Mouse (Mus musculus) MEL (cell line): ENCODE measurements around the gene Ccdc155.

ENCODE experiments used
- BHLHE40 ChIP-seq: IDR thresholded peaks from 2 replicates; pipeline ENCODE4 v1.6.1; 2012; ENCODE audit warnings: low read depth, mild to moderate bottlenecking, inconsistent platforms, low read length, improper control_type of control experiment, borderline replicate concordance
- CTCF ChIP-seq, 3 experiments: IDR thresholded peaks in 2 of 3; conservative IDR thresholded peaks in 1 of 3; 2 replicates each; pipeline ENCODE4 v1.5.1; 2011 to 2012; ENCODE audit warnings: low read length in 3 of 3, low read depth in 2 of 3, mild to moderate bottlenecking in 2 of 3, improper control_type of control experiment in 1 of 3, inconsistent platforms in 1 of 3, mixed read lengths in 1 of 3, moderate library complexity in 1 of 3; ENCODE audit not compliant: control insufficient read depth in 1 of 3, insufficient read depth in 1 of 3, poor library complexity in 1 of 3, severe bottlenecking in 1 of 3
- GABPA ChIP-seq: IDR thresholded peaks from 2 replicates; pipeline ENCODE4 v1.6.1; 2012; ENCODE audit warnings: low read depth, mild to moderate bottlenecking, inconsistent platforms, low read length, improper control_type of control experiment, moderate library complexity
- GATA1 ChIP-seq: IDR thresholded peaks from 2 replicates; pipeline ENCODE4 v1.6.1; 2011; ENCODE audit warnings: low read depth, low read length, improper control_type of control experiment
- HCFC1 ChIP-seq: IDR thresholded peaks from 2 replicates; pipeline ENCODE4 v1.6.1; 2012; ENCODE audit warnings: low read depth, mild to moderate bottlenecking, inconsistent platforms, low read length, improper control_type of control experiment, moderate library complexity
- JUND ChIP-seq: IDR thresholded peaks from 2 replicates; pipeline ENCODE4 v1.6.1; 2011; ENCODE audit warnings: low read depth, mild to moderate bottlenecking, improper control_type of control experiment, low read length
- MAFK ChIP-seq: IDR thresholded peaks from 2 replicates; pipeline ENCODE4 v1.6.1; 2011; ENCODE audit warnings: low read depth, mild to moderate bottlenecking, low read length, improper control_type of control experiment, borderline replicate concordance
- MAX ChIP-seq: IDR thresholded peaks from 2 replicates; pipeline ENCODE4 v1.6.1; 2011; ENCODE audit warnings: low read length, improper control_type of control experiment
- MYC ChIP-seq: IDR thresholded peaks from 2 replicates; pipeline ENCODE4 v1.6.1; 2011; ENCODE audit warnings: low read depth, mild to moderate bottlenecking, low read length, improper control_type of control experiment, moderate library complexity
- POLR2A ChIP-seq, 2 experiments: IDR thresholded peaks; 2 replicates each; pipeline ENCODE4 v1.6.1; 2011 to 2012; ENCODE audit warnings: low read length in 2 of 2, mild to moderate bottlenecking in 2 of 2, control low read depth in 1 of 2, improper control_type of control experiment in 1 of 2, low read depth in 1 of 2, moderate library complexity in 1 of 2; ENCODE audit not compliant: control insufficient read depth in 1 of 2, insufficient read depth in 1 of 2, poor library complexity in 1 of 2
- SIN3A ChIP-seq: IDR thresholded peaks from 2 replicates; pipeline ENCODE4 v1.6.1; 2012; ENCODE audit warnings: low read length, improper control_type of control experiment, inconsistent platforms
- TAL1 ChIP-seq: IDR thresholded peaks from 2 replicates; pipeline ENCODE4 v1.6.1; 2012; ENCODE audit warnings: mild to moderate bottlenecking, inconsistent platforms, low read length, moderate library complexity, mixed read lengths
- ZC3H11A ChIP-seq: IDR thresholded peaks from 2 replicates; pipeline ENCODE4 v1.6.1; 2012; ENCODE audit warnings: low read depth, mild to moderate bottlenecking, inconsistent platforms, low read length, improper control_type of control experiment

DNA sequence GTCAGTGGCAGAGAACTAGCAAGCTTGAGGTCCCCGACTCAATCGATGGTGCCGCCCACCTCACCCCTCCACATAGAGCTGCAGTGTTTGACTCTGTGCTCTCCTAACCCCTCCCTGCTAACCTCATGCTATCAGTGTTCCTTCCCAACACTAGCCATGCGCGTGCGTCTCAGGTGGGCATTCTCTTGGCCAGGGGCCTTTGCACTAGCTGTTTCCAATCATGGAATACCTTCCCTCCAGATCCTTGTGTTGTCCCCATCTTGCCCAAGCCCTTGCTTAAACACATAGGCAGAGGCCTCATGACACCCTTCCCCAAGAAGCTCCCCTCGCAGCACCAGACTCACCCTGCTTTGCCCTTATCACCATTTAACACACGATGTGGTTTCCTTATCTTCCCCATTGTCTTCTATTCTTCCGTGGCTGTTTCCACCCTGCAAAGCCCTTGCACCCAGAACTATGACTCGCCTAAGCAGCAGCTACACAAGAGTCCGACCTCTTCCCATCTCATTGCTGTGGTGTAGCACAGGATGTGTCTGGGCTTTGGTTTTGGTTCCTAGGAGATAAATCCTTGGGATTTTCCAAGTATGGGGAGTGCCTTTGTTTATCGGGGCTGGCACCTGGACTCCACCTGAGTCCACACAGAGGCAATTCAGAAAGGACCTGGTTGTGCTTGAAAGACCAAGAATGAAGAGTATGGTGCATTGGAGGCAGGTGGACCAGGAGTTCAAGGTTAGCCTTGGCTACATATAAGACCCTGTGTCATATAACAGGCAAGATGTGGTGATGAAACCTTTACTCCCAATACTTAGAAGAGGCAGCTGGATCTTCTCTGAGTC, 67.3 kb downstream of the Ccdc155 start:
- TF ChIP-seq HCFC1 = peak; percentile 59
- no peak for TF ChIP-seq GABPA
- TF ChIP-seq BHLHE40 = peak; percentile 62; the same call in 1 of the 2 replicates
- TF ChIP-seq GATA1 = peak; percentile 99
- peak; percentile 74 for TF ChIP-seq MAFK
- TF ChIP-seq JUND = peak; percentile 63
- TF ChIP-seq ZC3H11A = no peak
- TF ChIP-seq MAX = peak; percentile 65; the same call in 1 of the 2 replicates
- TF ChIP-seq MYC = no peak; the same call in none of the 2 replicates
- peak in 1 of 2 experiments; percentile 52; a peak in 1 of 4 replicates for TF ChIP-seq POLR2A (IDR thresholded peaks at IDR 0.05; ENCODE audit: control insufficient read depth in 1 of 2, insufficient read depth in 1 of 2, low read depth in 1 of 2, low read length in 2 of 2, poor library complexity in 1 of 2)
- peak; percentile 97 for TF ChIP-seq SIN3A
- no peak for TF ChIP-seq CTCF (IDR thresholded peaks at IDR 0.05 in 2 of 3, conservative IDR thresholded peaks at IDR 0.05 in 1 of 3; ENCODE audit: control insufficient read depth in 1 of 3, insufficient read depth in 1 of 3, low read depth in 2 of 3, low read length in 3 of 3, poor library complexity in 1 of 3, severe bottlenecking in 1 of 3)
- peak; percentile 96 for TF ChIP-seq TAL1
